In genomic region chr2:75981440-75982081, GRCm38 (mm10) we compare ENCODE assay signal across 8 mouse cellular contexts. TPM values are rescaled to one million over a fixed set of nuclear protein-coding genes. Genes with fewer than 3 reads are reported as not detected.
DNase-seq lines count a peak whose midpoint lies in the region; ATAC-seq lines count a peak whose summit lies in the region.
"Not testable (repeated sequence)": the region's sequence is repeated elsewhere in the genome, so short reads cannot be mapped to it uniquely, and the experiment has no call there.

TSS of gene Ttc30a1 (minus strand) at chr2:75981967.

- not testable (repeated sequence) for H3K79me2 ChIP-seq in macrophage (ENCODE audit: inconsistent target)

- peak; percentile 89 for ATAC-seq in inflammation-experienced regulatory T-cells, adult 6 months

- H3K4me3 ChIP-seq in macrophage (ENCODE audit: inconsistent target) = peak within 1 kb of the TSS; percentile 45

- H3K27ac ChIP-seq in macrophage = peak within 1 kb of the TSS; percentile 75

- WGBS in macrophage (ENCODE audit: missing documents) = 4% methylated on average over 23 of the region's 34 CpGs

- H3K36me3 ChIP-seq in macrophage (ENCODE audit: inconsistent target) = not testable (repeated sequence)

- DNase-seq in adrenal gland, adult 2 months = peak; percentile 85
- DNase-seq in embryo, embryonic 11 days = peak; percentile 92
- peak; percentile 57 for DNase-seq in gastrocnemius, postnatal 25 days
- peak; percentile 61 to 62 for DNase-seq in left cerebral cortex, adult 8-10 months (ENCODE audit: low spot score in 2 of 2)
- DNase-seq in retina, postnatal 1 day = peak; percentile 93
- DNase-seq in thymus, postnatal 36 days = peak; percentile 70 to 71

RNA-seq across cellular contexts. Expression of gene Ttc30a1, which starts in this region (rescaled TPM):
- total RNA-seq in adrenal gland, adult 2 months (2021) = 1 to 10 TPM; 1.8 to 4.1 TPM
- 3.1 and 3.4 TPM in 2 replicates for polyA plus RNA-seq in adrenal gland, adult 2 months (2012; rRNA removed)
- total RNA-seq in gastrocnemius, postnatal 25 days (2021) = 1 to 10 TPM in 1 of 2 experiments, under 1 TPM in 1; 0.96 to 1.0 TPM
- 1 to 10 TPM in 1 of 3 experiments, under 1 TPM in 2; 0.54 to 1.1 (median 0.71) TPM for polyA plus RNA-seq in inflammation-experienced regulatory T-cells, adult 6 months (2017; shearing (Covaris generic))
- 1 to 10 TPM; 3.0 to 3.7 (median 3.2) TPM for total RNA-seq in left cerebral cortex, adult 8-10 months (2022)
- total RNA-seq in macrophage (2018; cell fraction: chromatin; rRNA removed) = 1 to 10 TPM in 8 of 26 experiments, under 1 TPM in 10, not detected in 8; 0.20 to 2.9 (median 0.92) TPM
- total RNA-seq in macrophage (2018; cell fraction: cytosol; rRNA removed) = 1 to 10 TPM in 21 of 26 experiments, under 1 TPM in 5; 0.38 to 3.4 (median 2.3) TPM
- 1 to 10 TPM in 13 of 26 experiments, under 1 TPM in 13; 0.21 to 5.1 (median 1.00) TPM for total RNA-seq in macrophage (2018; cell fraction: nucleus; rRNA removed)
- polyA plus RNA-seq in macrophage (2018) = 2.4 to 2.9 TPM (median 2.5 TPM) in 3 replicates

Comparison
In these comparisons a context has a peak if more than half of its experiments do, and no peak if none do; other contexts are left out.
1. Peak in every context shown above with its lines: DNase-seq, ATAC-seq, H3K4me3 ChIP-seq and H3K27ac ChIP-seq.